Mouse (Mus musculus) cerebellum, adult 2 months (tissue): Measurements from ENCODE around the gene Trmt1. TPM values are rescaled to one million over a fixed set of nuclear protein-coding genes. Genes with fewer than 3 reads are reported as not detected.

Source experiments
- DNase-seq, 2 experiments: peaks; one replicate each; pipeline ENCODE4 v3.0.0; 2021
- H3K27ac ChIP-seq: fragments of 200-500 bp; 2 replicates; pipeline ENCODE4 v1.5.1; 2012; ENCODE audit warnings: low read length, control low read depth, inconsistent platforms; ENCODE audit not compliant: insufficient read depth
- H3K27me3 ChIP-seq: fragments of 200-500 bp; 2 replicates; pipeline ENCODE4 v1.6.1; 2012; ENCODE audit warnings: inconsistent platforms, mild to moderate bottlenecking, low read length, moderate library complexity; ENCODE audit not compliant: control insufficient read depth, insufficient read depth
- H3K4me1 ChIP-seq: fragments of 200-500 bp; 2 replicates; pipeline ENCODE4 v1.6.1; 2011; ENCODE audit warnings: low read length; ENCODE audit not compliant: control insufficient read depth, insufficient read depth
- H3K4me3 ChIP-seq: fragments of 200-500 bp; replicated peaks from 2 replicates; pipeline ENCODE3; 2011; ENCODE audit warnings: mild to moderate bottlenecking, low read depth, low read length, control low read depth; ENCODE audit not compliant: insufficient read depth
- CTCF ChIP-seq: fragments of 200-500 bp; IDR thresholded peaks from 2 replicates; pipeline ENCODE4 v1.5.1; 2011; ENCODE audit warnings: low read depth, mild to moderate bottlenecking, control low read depth, low read length, moderate library complexity, borderline replicate concordance; ENCODE audit not compliant: insufficient read depth
- POLR2A ChIP-seq: fragments of 200-500 bp; IDR thresholded peaks from 2 replicates; pipeline ENCODE4 v1.6.1; 2011; ENCODE audit warnings: low read length, control low read depth, borderline replicate concordance; ENCODE audit not compliant: insufficient read depth
- WGBS: fragments of 180-500 bp; shearing (Covaris S2); methylation state at CpG from one replicate; pipeline ENCODE4 v1.1.7; 2018; 5-methylcytosine and 5-hydroxymethylcytosine counted together
- polyA plus RNA-seq: library from polyadenylated mRNA; depleted of rRNA; stranded (reverse); fragments of >200 nt; gene quantifications from 2 replicates; pipeline ENCODE4 v1.2.3, GENCODE M21; 2012

The Trmt1 gene
- polyA plus RNA-seq, 1 experiment, result 144 TPM

DNA sequence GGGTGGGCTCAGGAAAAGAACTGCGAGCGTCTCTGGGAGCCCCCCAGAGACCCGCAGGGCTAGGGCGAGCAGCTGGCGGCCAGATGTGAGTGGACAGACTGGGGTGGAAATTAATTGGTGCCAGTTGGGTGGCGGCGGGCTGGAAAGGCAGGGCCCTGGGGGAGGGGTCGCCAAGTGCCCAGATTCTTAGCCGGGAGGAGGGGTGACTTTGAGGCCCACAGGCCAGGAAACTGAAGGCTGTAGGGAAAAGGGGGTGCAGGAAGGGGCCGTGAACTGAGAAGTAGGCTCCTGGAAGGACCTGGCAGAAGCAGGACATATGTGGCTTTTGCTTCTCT lies 29.9 kb upstream of the Trmt1 start:
- no peak for DNase-seq
- Histone ChIP-seq H3K27me3 (no peaks in the 10 kb centered on the region), H3K4me3 (no peak overlapping the region), H3K27ac (no peak overlapping the region), H3K4me1 (0 out of 2 replicates have a peak, but pooled peaks cover 2% of the 10 kb centered on the region)
- 24% methylated on average over 10 of the region's 10 CpGs for WGBS
- TF ChIP-seq POLR2A (no peak), CTCF (no peak)

DNA sequence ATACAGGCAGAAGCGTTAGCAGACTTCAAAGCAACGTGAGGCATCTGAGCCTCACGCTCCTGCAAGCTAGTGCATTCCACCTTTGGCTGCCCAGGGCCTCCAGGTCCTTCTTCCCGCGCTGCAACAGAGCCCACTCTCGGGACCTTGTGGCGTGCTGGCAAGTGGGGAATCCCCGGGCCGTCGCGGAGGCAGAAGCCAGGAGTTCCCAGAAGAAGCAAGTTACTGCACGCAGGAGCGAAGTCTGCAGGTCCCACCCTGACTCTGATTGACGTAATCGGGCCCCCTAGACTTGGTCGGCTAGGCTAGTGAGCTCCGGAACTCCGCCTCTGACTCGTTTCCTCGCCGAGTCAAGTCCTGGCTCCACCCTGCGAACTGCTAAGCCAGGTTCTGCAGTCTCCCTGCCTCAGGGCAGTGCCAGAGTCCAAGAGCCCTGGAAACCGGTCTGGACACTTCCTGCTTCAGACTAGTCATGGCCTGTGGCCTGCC lies 29.4 kb upstream of the Trmt1 start:
- TF ChIP-seq POLR2A, result no peak
- no peak for TF ChIP-seq CTCF
- Histone ChIP-seq H3K4me1 (0 out of 2 replicates have a peak, but pooled peaks cover 2% of the 10 kb centered on the region), H3K27me3 (no peaks in the 10 kb centered on the region), H3K27ac (no peak overlapping the region), H3K4me3 (peak overlapping the region; percentile 9)
- WGBS, result 6% methylated on average over 23 of the region's 23 CpGs
- DNase-seq, result peak; percentile 57 to 65

DNA sequence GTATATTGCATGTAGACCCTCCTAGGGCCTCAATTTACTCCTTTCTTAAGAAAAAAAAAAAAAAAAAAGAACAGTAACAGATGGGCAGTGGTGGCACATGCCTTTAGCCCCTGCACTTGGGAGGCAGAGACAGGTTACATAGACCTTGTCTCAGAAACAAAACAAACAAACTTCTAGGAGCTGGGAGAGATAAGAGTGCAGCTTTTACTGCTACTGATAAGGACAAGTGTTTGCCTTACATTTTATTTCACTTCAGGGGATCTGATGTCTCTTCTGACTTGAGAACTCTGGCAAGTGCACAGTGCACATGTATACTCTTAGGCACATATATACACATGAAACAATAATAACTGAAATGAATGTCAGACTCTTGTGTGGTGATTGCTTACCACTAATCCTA lies 28.9 kb upstream of the Trmt1 start:
- Histone ChIP-seq H3K27me3 (no peaks in the 10 kb centered on the region), H3K4me1 (0 out of 2 replicates have a peak, but pooled peaks cover 2% of the 10 kb centered on the region), H3K4me3 (no peak overlapping the region), H3K27ac (no peak overlapping the region)
- DNase-seq, result no peak
- TF ChIP-seq CTCF (no peak), POLR2A (no peak)

DNA sequence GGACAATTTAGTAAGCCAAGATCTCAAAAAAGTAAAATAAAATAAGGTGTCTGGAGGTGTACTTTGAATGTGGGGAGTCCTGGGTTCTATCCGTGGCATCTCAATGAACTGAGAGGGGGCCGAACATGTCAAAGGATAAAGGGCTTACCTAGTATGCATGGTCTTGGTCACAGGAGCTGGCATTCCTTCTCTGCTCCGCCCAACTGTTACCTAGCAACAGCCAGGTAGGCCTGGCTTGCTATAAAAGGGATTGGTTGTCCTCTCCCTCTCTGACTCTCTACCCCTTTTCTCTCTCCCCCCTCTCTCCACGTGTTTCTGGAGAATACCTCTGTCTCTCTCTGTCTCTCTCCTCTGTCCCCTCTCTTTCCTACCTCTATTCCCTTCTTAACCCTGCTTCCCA lies 28.4 kb upstream of the Trmt1 start:
- TF ChIP-seq CTCF, result no peak
- no peak for TF ChIP-seq POLR2A
- 84% methylated on average over 4 of the region's 4 CpGs for WGBS
- Histone ChIP-seq H3K27ac (no peak overlapping the region), H3K4me1 (0 out of 2 replicates have a peak, but pooled peaks cover 2% of the 10 kb centered on the region), H3K4me3 (no peak overlapping the region), H3K27me3 (no peaks in the 10 kb centered on the region)
- peak in 1 of 2 experiments; percentile 10 for DNase-seq

DNA sequence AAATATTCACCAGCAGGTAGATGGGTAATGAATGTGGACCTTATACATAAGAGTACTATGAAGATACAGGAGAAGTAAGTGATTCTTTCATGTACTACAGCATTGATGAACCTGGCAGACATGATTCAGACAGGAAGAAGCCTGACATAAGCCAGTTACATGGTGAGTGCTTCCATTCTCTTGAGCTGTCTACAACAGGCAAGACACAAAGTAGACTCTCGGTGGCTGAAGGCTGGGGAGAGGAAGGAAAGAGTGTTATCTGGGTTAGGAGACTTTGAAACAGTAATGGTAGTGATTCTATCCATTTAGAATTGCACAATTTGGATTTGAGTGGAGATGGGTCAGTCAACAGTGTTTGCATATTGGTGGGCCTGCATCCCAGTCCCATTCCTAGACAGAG lies 27.2 kb upstream of the Trmt1 start:
- H3K27me3 ChIP-seq, result no peaks in the 10 kb centered on the region
- H3K27ac ChIP-seq, result no peak overlapping the region
- TF ChIP-seq CTCF (no peak), POLR2A (no peak)
- H3K4me1 ChIP-seq, result peaks cover 6% of the 10 kb centered on the region; the same call in 1 of the 2 replicates
- DNase-seq, result no peak
- H3K4me3 ChIP-seq, result no peak overlapping the region
- 88% methylated on average over 1 of the region's 1 CpGs for WGBS

DNA sequence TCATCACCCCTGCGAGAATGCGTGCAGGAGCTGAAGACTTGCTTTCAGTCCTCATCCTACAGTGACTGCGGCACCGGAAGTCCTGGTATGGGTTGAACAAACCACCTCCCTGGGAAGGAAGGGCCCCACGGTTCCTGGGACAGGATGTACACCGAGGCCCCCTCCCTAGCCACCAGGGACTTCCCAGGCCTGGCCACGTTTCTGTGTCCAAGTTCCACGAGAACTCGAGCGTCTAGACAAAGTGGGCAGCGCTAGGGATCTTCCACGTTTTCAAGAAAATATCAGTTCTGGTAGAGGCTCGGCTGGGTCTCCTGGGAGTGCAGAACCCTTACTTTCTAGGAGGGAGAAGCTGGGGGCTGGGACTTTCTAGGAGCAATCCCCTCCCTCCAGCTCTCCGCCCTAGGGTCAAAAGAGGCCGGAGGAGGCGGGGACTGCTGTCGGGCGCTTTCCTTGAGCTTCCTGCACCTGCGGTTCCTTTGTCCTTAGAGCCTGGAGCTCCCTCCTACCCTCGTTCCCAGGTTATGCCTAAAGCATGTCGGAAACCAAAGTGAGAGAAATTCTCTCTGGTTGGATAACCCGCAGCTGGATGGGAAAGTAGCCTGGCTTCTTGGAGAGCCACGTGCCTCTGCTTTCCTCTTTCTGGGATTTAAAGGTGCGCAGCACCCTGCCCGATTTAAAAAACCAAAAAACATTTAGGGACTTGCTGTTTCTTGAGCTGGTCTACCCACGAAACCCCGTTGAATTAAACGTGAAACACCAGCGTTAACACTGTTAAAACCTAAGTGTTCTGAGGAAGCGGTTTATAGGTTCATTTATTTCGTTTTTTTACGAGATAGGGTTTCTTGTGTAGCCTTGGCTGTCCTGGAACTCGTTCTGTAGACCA lies 25.9 kb upstream of the Trmt1 start:
- Histone ChIP-seq H3K4me1 (peaks cover 6% of the 10 kb centered on the region; the same call in 1 of the 2 replicates), H3K4me3 (peak overlapping the region; percentile 66), H3K27ac (no peak overlapping the region), H3K27me3 (no peaks in the 10 kb centered on the region)
- peak in 1 of 2 experiments; percentile 33 for DNase-seq
- TF ChIP-seq CTCF, result no peak
- no peak for TF ChIP-seq POLR2A
- WGBS, result 38% methylated on average over 33 of the region's 33 CpGs

DNA sequence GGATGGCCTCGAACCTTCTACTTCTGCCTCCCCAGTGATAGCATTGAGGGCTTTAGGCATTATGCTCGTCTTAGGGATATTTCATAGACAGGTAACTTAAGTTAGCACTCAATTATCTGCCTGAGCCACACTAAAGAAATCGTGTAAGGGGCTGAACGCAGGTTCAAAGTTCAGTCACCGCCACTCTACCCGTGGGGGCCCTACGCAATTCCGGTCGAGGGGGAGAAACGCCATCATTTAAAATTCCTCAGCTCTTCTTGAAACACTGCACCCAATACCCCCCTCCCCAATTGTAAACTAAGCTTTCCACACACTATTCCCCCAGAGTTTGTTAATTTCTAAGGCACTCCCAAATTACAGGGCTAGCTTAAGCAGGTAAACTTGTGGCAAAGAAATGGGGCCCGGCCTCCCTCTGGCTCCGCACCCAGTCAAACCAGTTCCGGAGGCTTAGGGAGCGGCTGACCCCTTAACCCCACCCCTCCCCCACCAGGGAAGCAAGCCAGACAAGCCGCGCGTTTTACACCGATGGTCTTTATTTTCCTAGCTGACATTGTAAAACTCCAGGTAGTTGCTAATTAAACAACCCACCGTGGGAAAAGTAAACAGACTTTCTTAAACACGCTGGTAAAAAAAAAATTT lies 25.2 kb upstream of the Trmt1 start:
- 19% methylated on average over 20 of the region's 20 CpGs for WGBS
- peaks cover 6% of the 10 kb centered on the region; the same call in 1 of the 2 replicates for H3K4me1 ChIP-seq
- H3K27me3 ChIP-seq, result no peaks in the 10 kb centered on the region
- peak overlapping the region; percentile 66 for H3K4me3 ChIP-seq
- H3K27ac ChIP-seq, result 0 out of 2 replicates have a peak overlapping the region, but pooled peaks have one; percentile 48
- DNase-seq, result peak in 1 of 2 experiments; percentile 42
- TF ChIP-seq CTCF (no peak), POLR2A (no peak)

DNA sequence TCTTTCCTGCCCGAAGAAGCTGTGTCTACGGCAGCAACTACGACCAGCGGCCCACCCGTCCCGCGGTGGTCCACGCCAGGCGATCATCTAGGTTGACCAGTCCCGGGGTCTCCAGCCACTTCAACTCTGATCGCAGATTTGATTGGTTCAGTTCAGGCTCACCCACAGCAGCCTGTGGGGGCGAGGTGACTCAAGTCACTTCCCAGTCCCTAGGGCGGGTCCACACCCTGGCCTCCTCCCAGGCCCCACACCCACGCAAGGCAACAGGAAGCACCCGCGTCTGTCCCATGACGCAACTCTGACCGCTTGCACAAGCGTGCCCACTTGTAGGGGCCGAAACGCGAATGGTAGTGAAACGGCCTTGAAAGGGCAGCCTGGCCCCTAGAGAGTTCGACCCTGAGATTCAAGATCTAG lies 24.6 kb upstream of the Trmt1 start:
- DNase-seq, result peak; percentile 80 to 85
- peaks cover 6% of the 10 kb centered on the region; the same call in 1 of the 2 replicates for H3K4me1 ChIP-seq
- no peaks in the 10 kb centered on the region for H3K27me3 ChIP-seq
- H3K4me3 ChIP-seq, result peak overlapping the region; percentile 66
- peak overlapping the region; percentile 48 for H3K27ac ChIP-seq
- peak; percentile 23; the same call in 1 of the 2 replicates for TF ChIP-seq POLR2A
- no peak for TF ChIP-seq CTCF
- 1% methylated on average over 24 of the region's 24 CpGs for WGBS
